Mouse (Mus musculus): ENCODE results near the gene Dnah7b. TPM values are rescaled to one million over a fixed set of nuclear protein-coding genes. Genes with fewer than 3 reads are reported as not detected.
"Not testable (repeated sequence)": the region's sequence is repeated elsewhere in the genome, so short reads cannot be mapped to it uniquely, and the experiment has no call there.

Dnah7b gene
- 0.04 and 0.11 TPM in 2 replicates for polyA plus RNA-seq (2015; fragmentation: Nextera tagmentation; extraction: Ambion mirVana)

- no peak within 1 kb of the TSS for H3K27ac ChIP-seq (ENCODE audit: low read length)
- no peaks in the 10 kb centered on the region for H3K27me3 ChIP-seq (ENCODE audit: control insufficient read depth, insufficient read depth, low read depth, low read length)
- no peaks in the 10 kb centered on the region for H3K36me3 ChIP-seq (ENCODE audit: control insufficient read depth, insufficient read depth)
- peak within 1 kb of the TSS; percentile 66 for H3K4me2 ChIP-seq (ENCODE audit: low read depth, low read length)
- no peaks in the 10 kb centered on the region for H3K9me3 ChIP-seq (replicated peaks; ENCODE audit: control insufficient read depth, low read length)
- H3K4me1 ChIP-seq (ENCODE audit: control insufficient read depth, low read depth, low read length) = no peaks in the 10 kb centered on the region
- 29% methylated on average over 1 of the region's 1 CpGs for WGBS (ENCODE audit: insufficient replicate concordance)
- ATAC-seq (ENCODE audit: low read depth) = no peak
- H3K9ac ChIP-seq (ENCODE audit: low read depth, low read length) = peak within 1 kb of the TSS; percentile 45; the same call in 1 of the 2 replicates
- H3K4me3 ChIP-seq (ENCODE audit: low read depth, low read length) = peak within 1 kb of the TSS; percentile 57
These were observed at the start of gene Dnah7b for GRCm38 (mm10) chr1:46066015-46066414. Gene Dnah7b, plus strand, starts transcription at chr1:46066315.

- no peaks in the 10 kb centered on the region for H3K36me3 ChIP-seq (ENCODE audit: control insufficient read depth, insufficient read depth)
These were observed 47.6 kb upstream of the Dnah7b start for GRCm38 (mm10) chr1:46018382-46018977.

GRCm38 (mm10) chr1:46022262-46022661 lies 43.9 kb upstream of the Dnah7b start:
- WGBS (ENCODE audit: insufficient replicate concordance) = 11% methylated on average over 2 of the region's 2 CpGs
- ATAC-seq (ENCODE audit: low read depth) = no peak

More at GRCm38 (mm10) chr1:46018382-46018977, 47.6 kb upstream of the Dnah7b start:
- Histone ChIP-seq H3K27ac (ENCODE audit: low read length) (no peak overlapping the region), H3K4me1 (ENCODE audit: control insufficient read depth, low read depth, low read length) (no peaks in the 10 kb centered on the region), H3K4me2 (ENCODE audit: low read depth, low read length) (no peak overlapping the region), H3K9ac (ENCODE audit: low read depth, low read length) (no peak overlapping the region), H3K9me3 (replicated peaks; ENCODE audit: control insufficient read depth, low read length) (no peaks in the 10 kb centered on the region), H3K4me3 (ENCODE audit: low read depth, low read length) (no peak overlapping the region), H3K27me3 (ENCODE audit: control insufficient read depth, insufficient read depth, low read depth, low read length) (no peaks in the 10 kb centered on the region)
- ATAC-seq (ENCODE audit: low read depth) = no peak
- WGBS (ENCODE audit: insufficient replicate concordance) = 37% methylated on average over 2 of the region's 2 CpGs

DNA sequence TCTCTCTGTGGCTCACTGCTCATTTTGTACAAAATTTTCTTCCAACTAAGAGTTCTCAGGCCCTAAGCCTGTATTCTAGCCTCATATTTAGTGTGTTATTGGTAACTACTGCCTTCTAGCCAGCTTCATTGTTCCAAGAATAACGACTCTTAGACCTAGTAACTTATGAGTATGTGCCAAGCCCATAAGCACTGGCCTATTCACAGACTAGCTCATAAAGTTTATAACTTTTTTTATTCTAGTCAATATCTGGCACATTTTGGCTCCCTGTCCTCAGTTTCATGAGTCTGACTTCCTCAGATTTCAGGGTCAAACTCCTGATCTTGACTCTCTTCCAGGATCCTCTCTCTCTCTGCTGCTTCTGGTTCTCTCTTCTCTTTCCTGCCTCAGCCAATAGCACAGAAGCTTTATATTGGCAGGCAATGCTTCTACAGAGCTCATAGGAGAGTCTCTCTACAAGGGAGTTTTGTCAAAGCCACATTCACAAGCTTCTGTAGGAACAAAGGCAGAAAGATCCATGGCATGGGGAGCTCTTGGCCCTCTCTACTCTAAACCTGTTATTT lies 34.0 kb upstream of the Dnah7b start:
- no peak overlapping the region for H3K4me3 ChIP-seq (ENCODE audit: low read depth, low read length)
- no peaks in the 10 kb centered on the region for H3K27me3 ChIP-seq (ENCODE audit: control insufficient read depth, insufficient read depth, low read depth, low read length)
- no peaks in the 10 kb centered on the region for H3K4me1 ChIP-seq (ENCODE audit: control insufficient read depth, low read depth, low read length)
- H3K9ac ChIP-seq (ENCODE audit: low read depth, low read length) = no peak overlapping the region
- 53% methylated on average over 1 of the region's 1 CpGs for WGBS (ENCODE audit: insufficient replicate concordance)
- H3K9me3 ChIP-seq (replicated peaks; ENCODE audit: control insufficient read depth, low read length) = no peaks in the 10 kb centered on the region
- no peaks in the 10 kb centered on the region for H3K36me3 ChIP-seq (ENCODE audit: control insufficient read depth, insufficient read depth)
- ATAC-seq (ENCODE audit: low read depth) = no peak
- H3K4me2 ChIP-seq (ENCODE audit: low read depth, low read length) = no peak overlapping the region
- H3K27ac ChIP-seq (ENCODE audit: low read length) = no peak overlapping the region

More at GRCm38 (mm10) chr1:46022262-46022661, 43.9 kb upstream of the Dnah7b start:
- no peaks in the 10 kb centered on the region for H3K4me1 ChIP-seq (ENCODE audit: control insufficient read depth, low read depth, low read length)
- no peak overlapping the region for H3K4me3 ChIP-seq (ENCODE audit: low read depth, low read length)
- no peaks in the 10 kb centered on the region for H3K36me3 ChIP-seq (ENCODE audit: control insufficient read depth, insufficient read depth)
- H3K4me2 ChIP-seq (ENCODE audit: low read depth, low read length) = no peak overlapping the region
- H3K9me3 ChIP-seq (replicated peaks; ENCODE audit: control insufficient read depth, low read length) = no peaks in the 10 kb centered on the region
- no peaks in the 10 kb centered on the region for H3K27me3 ChIP-seq (ENCODE audit: control insufficient read depth, insufficient read depth, low read depth, low read length)
- H3K9ac ChIP-seq (ENCODE audit: low read depth, low read length) = no peak overlapping the region
- H3K27ac ChIP-seq (ENCODE audit: low read length) = no peak overlapping the region

GRCm38 (mm10) chr1:46048188-46048587 lies 17.9 kb upstream of the Dnah7b start:
- Histone ChIP-seq H3K27me3 (ENCODE audit: control insufficient read depth, insufficient read depth, low read depth, low read length) (no peaks in the 10 kb centered on the region), H3K4me1 (ENCODE audit: control insufficient read depth, low read depth, low read length) (no peaks in the 10 kb centered on the region), H3K4me2 (ENCODE audit: low read depth, low read length) (no peak overlapping the region), H3K36me3 (ENCODE audit: control insufficient read depth, insufficient read depth) (no peaks in the 10 kb centered on the region), H3K9me3 (replicated peaks; ENCODE audit: control insufficient read depth, low read length) (no peaks in the 10 kb centered on the region), H3K9ac (ENCODE audit: low read depth, low read length) (no peak overlapping the region), H3K27ac (ENCODE audit: low read length) (no peak overlapping the region), H3K4me3 (ENCODE audit: low read depth, low read length) (no peak overlapping the region)
- no peak for ATAC-seq (ENCODE audit: low read depth)

- no peaks in the 10 kb centered on the region for H3K27me3 ChIP-seq (ENCODE audit: control insufficient read depth, insufficient read depth, low read depth, low read length)
- H3K36me3 ChIP-seq (ENCODE audit: control insufficient read depth, insufficient read depth) = no peaks in the 10 kb centered on the region
- H3K4me3 ChIP-seq (ENCODE audit: low read depth, low read length) = peak overlapping the region; percentile 57
- ATAC-seq (ENCODE audit: low read depth) = peak; percentile 43; the same call in 1 of the 2 replicates
- WGBS (ENCODE audit: insufficient replicate concordance) = 2% methylated on average over 28 of the region's 28 CpGs
- no peak overlapping the region for H3K27ac ChIP-seq (ENCODE audit: low read length)
- H3K4me2 ChIP-seq (ENCODE audit: low read depth, low read length) = peak overlapping the region; percentile 66
- H3K9me3 ChIP-seq (replicated peaks; ENCODE audit: control insufficient read depth, low read length) = no peaks in the 10 kb centered on the region
- peak overlapping the region; percentile 45; the same call in 1 of the 2 replicates for H3K9ac ChIP-seq (ENCODE audit: low read depth, low read length)
- no peaks in the 10 kb centered on the region for H3K4me1 ChIP-seq (ENCODE audit: control insufficient read depth, low read depth, low read length)
These were observed 553 bp downstream of the Dnah7b start for GRCm38 (mm10) chr1:46066484-46067251.

DNA sequence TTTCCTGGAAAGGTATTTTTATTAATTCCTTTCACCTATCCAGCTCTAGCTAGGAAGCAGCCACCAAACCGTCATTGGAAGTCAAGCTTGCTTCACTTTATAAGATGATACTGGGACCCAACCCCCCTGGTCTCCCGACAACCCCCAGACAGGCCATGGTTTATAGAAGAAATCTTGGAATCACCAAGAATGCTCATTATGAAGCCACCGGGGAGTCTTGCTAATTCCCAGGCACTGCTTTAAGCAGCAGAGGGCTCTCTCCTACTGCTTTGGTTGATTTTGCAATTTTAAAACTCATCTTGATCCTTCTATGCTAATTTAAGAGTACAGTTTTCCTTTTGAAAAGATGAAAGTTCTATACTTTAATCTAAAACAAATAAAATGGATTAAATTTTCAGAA lies 2.7 kb downstream of the Dnah7b start:
- not testable (repeated sequence) for H3K4me1 ChIP-seq (ENCODE audit: control insufficient read depth, low read depth, low read length); H3K4me3 ChIP-seq (ENCODE audit: low read depth, low read length); ATAC-seq (ENCODE audit: low read depth); H3K27me3 ChIP-seq (ENCODE audit: control insufficient read depth, insufficient read depth, low read depth, low read length); H3K9me3 ChIP-seq (replicated peaks; ENCODE audit: control insufficient read depth, low read length); H3K4me2 ChIP-seq (ENCODE audit: low read depth, low read length); H3K36me3 ChIP-seq (ENCODE audit: control insufficient read depth, insufficient read depth); H3K9ac ChIP-seq (ENCODE audit: low read depth, low read length); H3K27ac ChIP-seq (ENCODE audit: low read length)
- 67% methylated on average over 3 of the region's 3 CpGs for WGBS (ENCODE audit: insufficient replicate concordance)

DNA sequence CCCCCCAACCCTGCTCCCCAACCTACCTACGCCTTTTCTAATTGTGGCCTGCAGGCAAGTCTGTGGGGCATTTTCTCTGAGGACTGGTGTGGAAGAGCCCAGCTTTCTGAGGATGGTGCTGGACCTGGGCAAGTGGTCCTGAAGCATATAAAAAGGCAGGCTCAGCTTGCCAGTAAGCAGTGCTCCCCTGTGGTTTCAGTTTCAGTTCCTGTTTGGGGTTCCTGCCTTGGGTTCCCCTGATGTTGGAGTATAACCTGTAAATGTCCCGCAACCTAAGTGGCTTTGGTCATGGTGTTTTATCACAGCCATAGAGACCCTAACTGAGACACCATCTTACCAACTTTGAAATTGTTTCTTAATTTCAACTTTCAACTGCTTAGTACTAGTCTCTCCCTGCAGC lies 11.8 kb downstream of the Dnah7b start:
- ATAC-seq (ENCODE audit: low read depth) = no peak
- 69% methylated on average over 2 of the region's 2 CpGs for WGBS (ENCODE audit: insufficient replicate concordance)
- no peak overlapping the region for H3K4me3 ChIP-seq (ENCODE audit: low read depth, low read length)
- H3K27me3 ChIP-seq (ENCODE audit: control insufficient read depth, insufficient read depth, low read depth, low read length) = no peaks in the 10 kb centered on the region
- no peaks in the 10 kb centered on the region for H3K4me1 ChIP-seq (ENCODE audit: control insufficient read depth, low read depth, low read length)
- no peaks in the 10 kb centered on the region for H3K36me3 ChIP-seq (ENCODE audit: control insufficient read depth, insufficient read depth)
- no peaks in the 10 kb centered on the region for H3K9me3 ChIP-seq (replicated peaks; ENCODE audit: control insufficient read depth, low read length)
- no peak overlapping the region for H3K4me2 ChIP-seq (ENCODE audit: low read depth, low read length)
- no peak overlapping the region for H3K9ac ChIP-seq (ENCODE audit: low read depth, low read length)
- no peak overlapping the region for H3K27ac ChIP-seq (ENCODE audit: low read length)

GRCm38 (mm10) chr1:46100484-46100883 lies 34.4 kb downstream of the Dnah7b start:
- ATAC-seq (ENCODE audit: low read depth) = no peak
- H3K9ac ChIP-seq (ENCODE audit: low read depth, low read length) = no peak overlapping the region
- H3K27ac ChIP-seq (ENCODE audit: low read length) = no peak overlapping the region
- no peaks in the 10 kb centered on the region for H3K27me3 ChIP-seq (ENCODE audit: control insufficient read depth, insufficient read depth, low read depth, low read length)
- no peaks in the 10 kb centered on the region for H3K36me3 ChIP-seq (ENCODE audit: control insufficient read depth, insufficient read depth)
- no peak overlapping the region for H3K4me3 ChIP-seq (ENCODE audit: low read depth, low read length)
- no peak overlapping the region for H3K4me2 ChIP-seq (ENCODE audit: low read depth, low read length)
- 46% methylated on average over 2 of the region's 2 CpGs for WGBS (ENCODE audit: insufficient replicate concordance)
- H3K9me3 ChIP-seq (replicated peaks; ENCODE audit: control insufficient read depth, low read length) = no peaks in the 10 kb centered on the region
- H3K4me1 ChIP-seq (ENCODE audit: control insufficient read depth, low read depth, low read length) = no peaks in the 10 kb centered on the region
